Mouse (Mus musculus) C2C12 (cell line): ENCODE results near the gene Pth.

Experiments
- CTCF ChIP-seq: IDR thresholded peaks from one replicate; pipeline ENCODE4 v1.5.1; 2011; ENCODE audit not compliant: control insufficient read depth, insufficient read depth, insufficient read length
- MAX ChIP-seq: IDR thresholded peaks from one replicate; pipeline ENCODE4 v1.6.1; 2011; ENCODE audit warnings: mild to moderate bottlenecking, control low read depth
- MYOG ChIP-seq: IDR thresholded peaks from one replicate; pipeline ENCODE4 v1.6.1; 2011; ENCODE audit not compliant: control insufficient read depth, insufficient read length; ENCODE audit errors: extremely low read depth
- USF1 ChIP-seq: IDR thresholded peaks from one replicate; pipeline ENCODE4 v1.6.1; 2011; ENCODE audit warnings: low read depth, mild to moderate bottlenecking, control low read depth, moderate library complexity

GRCm38 (mm10) chr7:113415256-113415655 lies 26.9 kb upstream of the Pth start:
- TF ChIP-seq CTCF (no peak), USF1 (no peak), MAX (no peak), MYOG (no peak)
